Mouse (Mus musculus) inflammation-experienced regulatory T-cells, adult 16 weeks (primary cell): Measurements from ENCODE around the gene Rnft2. TPM values are rescaled to one million over a fixed set of nuclear protein-coding genes. Genes with fewer than 3 reads are reported as not detected.

Experiments used
- polyA plus RNA-seq: library from polyadenylated mRNA; unstranded; fragments of 100-300 nt; shearing (Covaris generic); gene quantifications from one replicate; pipeline ENCODE4 v1.2.1, GENCODE M21; 2017

Gene Rnft2
- polyA plus RNA-seq = not detected

DNA sequence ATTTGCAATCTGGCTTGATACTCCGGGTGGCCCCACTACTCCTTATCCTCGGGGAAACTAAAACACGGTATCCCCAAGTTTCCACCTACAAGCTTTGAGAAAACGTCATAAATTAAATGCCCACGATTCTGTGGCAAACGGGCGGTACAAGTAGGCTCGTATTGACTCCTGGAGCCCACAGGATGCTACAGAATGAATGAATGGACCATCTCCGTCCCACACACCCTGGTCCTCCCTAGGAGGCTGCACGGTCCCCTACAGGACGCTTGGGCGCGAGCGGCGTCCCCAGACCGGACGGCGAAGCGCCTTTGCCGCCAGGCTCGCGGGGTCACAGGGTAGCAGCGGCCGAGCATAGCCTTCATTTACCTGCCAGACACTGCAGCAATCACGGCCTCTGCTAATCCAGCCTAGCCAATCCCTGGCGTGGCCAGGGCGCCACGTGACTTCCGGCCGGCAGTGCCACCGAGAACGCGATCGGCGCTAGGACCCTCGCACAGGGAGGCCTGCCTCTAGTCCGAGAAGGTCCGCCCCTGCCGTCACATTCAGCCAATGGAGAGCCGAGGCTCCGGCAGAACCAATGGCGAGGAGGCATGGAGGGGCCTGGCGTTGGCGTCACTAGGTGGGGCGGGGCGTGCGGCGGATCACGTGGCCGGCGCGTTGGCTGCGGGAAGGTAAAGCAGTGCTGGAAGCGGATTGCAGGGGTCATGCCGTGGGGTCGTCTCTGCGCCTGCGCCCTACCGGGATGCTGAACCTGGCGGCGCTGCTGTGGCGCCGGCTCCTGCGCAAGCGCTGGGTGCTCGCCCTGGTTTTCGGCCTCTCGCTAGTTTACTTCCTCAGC, at the start of gene Rnft2, which contains the start of gene 2410131K14Rik:
Rnft2 (minus strand) TSS at position 511 of the 838 bp plus-strand sequence.
2410131K14Rik (plus strand) TSS at position 622 of the 838 bp plus-strand sequence.

DNA sequence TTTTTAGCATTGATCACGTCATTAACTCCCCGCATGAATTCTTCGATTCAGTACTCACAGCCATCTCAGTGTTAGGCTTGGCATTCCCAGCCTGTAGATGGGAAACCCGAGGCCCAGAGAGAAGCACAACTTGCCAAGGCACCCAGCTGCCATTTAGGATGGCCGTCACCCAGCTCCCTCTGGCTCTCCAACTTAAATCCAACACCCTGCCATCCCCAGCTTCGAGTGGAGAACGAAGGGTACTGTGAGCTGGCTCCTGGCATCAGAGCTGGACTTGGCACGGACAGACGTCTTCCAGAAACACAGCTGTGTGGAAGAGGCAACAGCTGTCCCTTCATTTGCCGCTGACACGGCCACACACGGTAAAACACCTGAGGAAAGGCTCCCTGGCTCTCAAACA, 80.3 kb downstream of the Rnft2 start, which contains the start of gene Hrk:
Hrk (plus strand) TSS at position 68 of the 400 bp plus-strand sequence.

DNA sequence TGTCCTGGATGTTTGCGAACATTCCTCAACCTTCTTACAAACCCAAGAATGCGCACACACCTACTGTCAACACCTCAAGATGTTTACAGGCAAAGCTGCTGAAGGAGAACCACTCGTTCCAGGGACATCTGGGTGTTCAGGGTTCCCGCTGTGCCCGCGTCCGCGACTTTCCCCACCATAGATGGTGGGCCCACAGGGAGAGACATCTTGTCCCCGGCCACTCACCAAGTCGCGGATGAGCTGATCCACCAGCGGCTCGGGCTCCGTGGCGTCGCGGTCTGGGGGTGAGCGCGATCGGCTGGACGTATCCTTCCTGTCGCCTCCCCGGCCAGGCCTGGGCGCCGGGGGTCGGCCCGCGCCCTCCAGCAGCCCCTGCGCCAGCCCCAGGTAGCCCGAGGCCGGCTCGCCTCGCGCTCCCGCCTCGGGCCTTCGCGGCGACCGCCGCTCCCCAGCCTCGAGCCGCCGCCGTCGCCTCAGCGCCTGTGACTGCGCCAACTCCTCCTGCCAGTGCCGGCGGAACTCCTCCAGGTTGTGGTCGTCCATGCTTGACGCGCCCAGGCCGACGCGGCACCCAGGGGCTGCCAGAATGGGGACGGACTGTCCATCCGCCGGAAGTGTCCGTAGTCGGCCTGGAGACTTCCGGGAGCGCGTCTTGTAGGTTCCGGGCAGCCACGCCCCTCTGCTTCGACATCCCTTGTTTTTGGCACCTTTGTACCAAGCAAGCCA, 89.9 kb downstream of the Rnft2 start, which contains the start of gene Fbxw8:
Fbxw8 (minus strand) TSS at position 626 of the 726 bp plus-strand sequence.

Other genes with a start within 250 kb of the Rnft2 start
- gene Tesc, start 217.4 kb downstream of the Rnft2 start, polyA plus RNA-seq = 26.6 TPM
- gene Fbxw8, start 89.7 kb downstream of the Rnft2 start, polyA plus RNA-seq = 3.7 TPM
- gene Hrk, start 80.5 kb downstream of the Rnft2 start, polyA plus RNA-seq = not detected
- 7.3 TPM for gene 2410131K14Rik, start 111 bp upstream of the Rnft2 start, polyA plus RNA-seq